Mouse (Mus musculus): Measurements from ENCODE around the gene Zglp1.

- TF ChIP-seq POLR2A (IDR thresholded peaks at IDR 0.05; ENCODE audit: extremely low read depth, insufficient read depth, low read length), result no peak
- no peak for TF ChIP-seq CTCF (IDR thresholded peaks at IDR 0.05; ENCODE audit: low read depth, low read length)
Measured at GRCm38 (mm10) chr9:21105760-21106564, 39.1 kb upstream of the Zglp1 start.
